ENCODE assay signal across 9 mouse cellular contexts in the genomic region with DNA sequence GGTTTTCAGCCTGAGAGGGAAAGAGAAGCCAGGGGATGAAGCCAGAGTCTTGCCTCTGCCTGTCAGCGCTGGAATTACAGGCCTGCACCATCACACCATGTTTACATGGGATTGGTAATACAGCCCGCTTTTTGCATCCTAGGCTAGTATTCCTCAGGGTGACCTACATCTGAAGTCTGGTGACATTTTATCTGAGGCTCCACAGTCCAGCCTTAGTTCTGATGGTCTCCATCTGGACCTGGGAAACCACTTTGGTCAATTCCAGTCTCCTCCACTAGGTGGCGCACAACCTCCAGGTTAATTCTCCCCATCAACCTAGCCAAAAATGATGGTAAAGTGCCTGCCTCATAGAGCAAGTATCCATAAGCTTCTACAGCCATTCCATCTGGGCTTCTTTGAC. TPM values are rescaled to one million over a fixed set of nuclear protein-coding genes. Genes with fewer than 3 reads are reported as not detected.
DNase-seq lines count a peak whose midpoint lies in the region; ATAC-seq and TF ChIP-seq lines count a peak whose summit lies in the region.
"Had no signal": no experiment of that assay in that cellular context is flagged by ENCODE, and none has a peak within 500 bp of the region (broad histone marks: within the 10 kb centered on the region; RNA-seq: fewer than 3 reads in every experiment).

No protein-coding gene starts in this region.

- peak; percentile 62 for ATAC-seq in erythroblast, adult 5-6 weeks (replicated peaks; ENCODE audit: low FRiP score, poor library complexity, severe bottlenecking)
- ATAC-seq in neural tube, embryonic 15.5 days (ENCODE audit: low FRiP score) = peak; percentile 53; the same call in 1 of the 2 replicates

- intact Hi-C loops in heart, postnatal 36 days (cut with DNase I) = no loop called here

- H3K4me3 ChIP-seq in lung, adult 2 months (replicated peaks; ENCODE audit: extremely low read depth, low read depth, low read length) = no peak overlapping the region
- H3K4me3 ChIP-seq in neural tube, embryonic 15.5 days (replicated peaks) = no peak overlapping the region
- H3K4me3 ChIP-seq: embryonic facial prominence, embryonic 15.5 days had no signal

- no peak for TF ChIP-seq POLR2A in lung, adult 2 months (IDR thresholded peaks at IDR 0.05; ENCODE audit: borderline replicate concordance, extremely low read depth, low read depth, low read length)

- H3K4me1 ChIP-seq in lung, adult 2 months (ENCODE audit: control insufficient read depth, insufficient read depth, low read length) = no peaks in the 10 kb centered on the region
- H3K4me1 ChIP-seq in neural tube, embryonic 15.5 days = no peaks in the 10 kb centered on the region
- H3K4me1 ChIP-seq: embryonic facial prominence, embryonic 15.5 days had no signal

- no peak overlapping the region for H3K27ac ChIP-seq in neural tube, embryonic 15.5 days (replicated peaks)
- H3K27ac ChIP-seq: embryonic facial prominence, embryonic 15.5 days had no signal

- H3K9me3 ChIP-seq in neural tube, embryonic 15.5 days (replicated peaks) = no peaks in the 10 kb centered on the region
- H3K9me3 ChIP-seq: embryonic facial prominence, embryonic 15.5 days had no signal

- no peak overlapping the region for H3K9ac ChIP-seq in neural tube, embryonic 15.5 days (replicated peaks)
- H3K9ac ChIP-seq: embryonic facial prominence, embryonic 15.5 days had no signal

- H3K4me2 ChIP-seq in neural tube, embryonic 15.5 days = no peak overlapping the region
- H3K4me2 ChIP-seq: embryonic facial prominence, embryonic 15.5 days had no signal

- 33% methylated on average over 3 of the region's 3 CpGs for WGBS in lung, adult 2 months
- WGBS in neural tube, embryonic 15.5 days = 43% methylated on average over 3 of the region's 3 CpGs

- TF ChIP-seq CTCF in lung, adult 2 months (IDR thresholded peaks at IDR 0.05; ENCODE audit: insufficient read depth, low read length) = peak; percentile 70

- peaks cover 73% of the 10 kb centered on the region for H3K36me3 ChIP-seq in neural tube, embryonic 15.5 days

- peak; percentile 74 to 76 for DNase-seq in CD8-positive naive resting alpha-beta T cell, adult 2 months (ENCODE audit: low read depth in 2 of 2, low spot score in 2 of 2)
- peak; percentile 90 for DNase-seq in brain, adult 2 months (ENCODE audit: low read depth, low spot score)
- DNase-seq in heart, postnatal 36 days = peak; percentile 87 to 93
- peak; percentile 92 to 94 for DNase-seq in kidney, postnatal 4 days
- DNase-seq in lung, adult 2 months = peak; percentile 86
- peak; percentile 95 for DNase-seq in testis, postnatal 10 days (ENCODE audit: low spot score)

- no peaks in the 10 kb centered on the region for H3K27me3 ChIP-seq in neural tube, embryonic 15.5 days (replicated peaks)
- H3K27me3 ChIP-seq: embryonic facial prominence, embryonic 15.5 days had no signal

RNA-seq across cellular contexts. Expression of a gene that starts 15.3 kb away (rescaled TPM):
- 1.9 and 5.2 TPM in 2 replicates for total RNA-seq in erythroblast, adult 5-6 weeks (2015; ENCODE audit: low replicate concordance)
- total RNA-seq in erythroblast, adult 5-6 weeks (2017; ENCODE audit: low replicate concordance) = 1.7 and 2.8 TPM in 2 replicates
- 10 to 100 TPM; 25.7 to 27.2 TPM for total RNA-seq in heart, postnatal 36 days (2021)
- 29.2 and 34.3 TPM in 2 replicates for polyA plus RNA-seq in lung, adult 2 months (2012; rRNA removed)
- 15.4 and 16.5 TPM in 2 replicates for polyA plus RNA-seq in neural tube, embryonic 15.5 days (2015; fragmentation: Nextera tagmentation; extraction: Ambion mirVana)

RNA-seq across cellular contexts. Expression of a gene that starts 19.8 kb away (rescaled TPM):
- not detected in 2 replicates for total RNA-seq in erythroblast, adult 5-6 weeks (2015; ENCODE audit: low replicate concordance)
- not detected in 2 replicates for total RNA-seq in erythroblast, adult 5-6 weeks (2017; ENCODE audit: low replicate concordance)
- total RNA-seq in heart, postnatal 36 days (2021) = under 1 TPM; 0.78 to 0.84 TPM
- 2.7 and 3.4 TPM in 2 replicates for polyA plus RNA-seq in lung, adult 2 months (2012; rRNA removed)
- 1.5 and 1.8 TPM in 2 replicates for polyA plus RNA-seq in neural tube, embryonic 15.5 days (2015; fragmentation: Nextera tagmentation; extraction: Ambion mirVana)

RNA-seq across cellular contexts. Expression of a gene that starts 38.8 kb away (rescaled TPM):
- total RNA-seq in erythroblast, adult 5-6 weeks (2015; ENCODE audit: low replicate concordance) = not detected in 2 replicates
- total RNA-seq in erythroblast, adult 5-6 weeks (2017; ENCODE audit: low replicate concordance) = not detected in 2 replicates
- 1,000 to 10,000 TPM; 3,967 to 4,539 TPM for total RNA-seq in heart, postnatal 36 days (2021)
- 88.3 and 1,345 TPM in 2 replicates for polyA plus RNA-seq in lung, adult 2 months (2012; rRNA removed)
- 16.6 and 38.6 TPM in 2 replicates for polyA plus RNA-seq in neural tube, embryonic 15.5 days (2015; fragmentation: Nextera tagmentation; extraction: Ambion mirVana)

RNA-seq across cellular contexts. Expression of a gene that starts 39.4 kb away (rescaled TPM):
- total RNA-seq in erythroblast, adult 5-6 weeks (2015; ENCODE audit: low replicate concordance) = not detected in 2 replicates
- total RNA-seq in erythroblast, adult 5-6 weeks (2017; ENCODE audit: low replicate concordance) = not detected in 2 replicates
- total RNA-seq in heart, postnatal 36 days (2021) = under 1 TPM; 0.24 to 0.92 TPM
- polyA plus RNA-seq in lung, adult 2 months (2012; rRNA removed) = 14.1 and 18.2 TPM in 2 replicates
- 1.2 and 4.0 TPM in 2 replicates for polyA plus RNA-seq in neural tube, embryonic 15.5 days (2015; fragmentation: Nextera tagmentation; extraction: Ambion mirVana)

Comparison
In these comparisons a context has a peak if more than half of its experiments do, and no peak if none do; other contexts are left out.
1. RNA of a gene that starts 15.3 kb away (total RNA-seq): 25.7 to 27.2 TPM in heart, postnatal 36 days; 1.7 to 5.2 TPM in erythroblast, adult 5-6 weeks; every median in the first group is over 4 times any median in the second.
2. RNA of a gene that starts 38.8 kb away (total RNA-seq): 3,967 to 4,539 TPM in heart, postnatal 36 days; not detected in erythroblast, adult 5-6 weeks; every median in the first group is over 1,000 times any median in the second.
3. Peak in every context shown above with its lines, with median percentiles within 50 percentile points of each other: DNase-seq.